Mouse (Mus musculus) subcutaneous adipose tissue, adult 2 months (tissue): ENCODE measurements around the gene Frem2. TPM values are rescaled to one million over a fixed set of nuclear protein-coding genes. Genes with fewer than 3 reads are reported as not detected.

ENCODE experiments used
- polyA plus RNA-seq: library from polyadenylated mRNA; depleted of rRNA; stranded (reverse); fragments of >200 nt; gene quantifications from 2 replicates; pipeline ENCODE4 v1.2.3, GENCODE M21; 2012; ENCODE audit warnings: low replicate concordance; rRNA removed

The Frem2 gene
- polyA plus RNA-seq = 0.24 and 7.5 TPM in 2 replicates

DNA sequence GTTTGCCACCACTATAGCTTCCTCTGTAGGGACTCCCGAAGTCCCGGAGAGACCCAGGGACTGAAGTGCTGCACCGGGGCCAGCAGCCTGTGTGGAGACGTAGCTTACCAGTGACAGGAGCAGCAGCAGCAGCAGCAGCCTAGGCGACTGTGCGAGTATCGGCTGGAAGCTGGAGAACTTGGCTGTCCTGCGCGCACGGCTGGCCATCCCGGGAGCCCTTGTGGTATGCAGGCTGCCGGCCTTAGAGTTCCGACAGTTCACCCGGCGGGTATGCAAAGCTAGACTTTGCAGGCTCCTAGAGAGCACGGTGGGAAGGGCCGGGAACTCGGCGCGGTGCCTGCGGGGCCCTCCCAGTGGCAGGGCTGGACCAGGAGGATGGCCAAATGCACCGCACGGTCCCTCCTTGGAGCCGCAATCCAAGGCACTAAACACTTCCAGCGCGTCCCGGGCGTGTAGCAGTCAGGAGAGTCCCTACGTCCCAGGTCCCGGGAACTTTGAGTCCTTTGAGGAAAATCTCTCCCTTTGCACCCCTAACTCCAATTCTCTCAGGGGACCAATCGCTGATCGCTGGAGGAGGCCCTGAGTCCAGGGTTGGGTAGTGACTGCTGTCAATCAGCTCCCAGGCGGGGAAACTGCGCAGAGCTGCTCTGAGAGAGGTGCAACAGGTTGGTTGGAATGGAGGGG, at the start of gene Frem2:
TSS of gene Frem2 (minus strand) at position 478 of the 684 bp plus-strand sequence.

DNA sequence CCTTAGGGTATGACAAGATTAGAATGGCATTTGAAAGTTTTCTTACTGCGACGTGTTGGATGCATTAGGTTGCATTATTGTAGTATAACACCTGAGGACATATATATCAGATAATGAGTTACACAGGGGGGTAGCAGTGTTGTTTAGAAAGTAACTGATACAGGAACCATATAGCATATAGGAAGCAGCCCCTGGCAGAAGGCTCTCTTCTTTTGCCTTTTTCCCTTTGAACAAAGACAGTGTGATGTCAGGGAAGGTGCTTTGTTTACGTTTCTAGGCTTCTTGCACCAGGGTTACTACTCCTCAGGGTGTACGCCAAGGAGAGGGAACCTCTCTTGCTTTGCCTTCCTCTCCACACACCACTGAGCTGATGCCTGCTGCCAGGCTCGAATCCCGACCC, 168.8 kb downstream of the Frem2 start, which contains the start of gene Stoml3:
TSS of gene Stoml3 (plus strand) at position 301 of the 400 bp plus-strand sequence.

Other genes starting within 250 kb of the Frem2 start
- 9.8 and 11.2 TPM in 2 replicates for gene Nhlrc3, start 194.0 kb downstream of the Frem2 start, polyA plus RNA-seq
- gene Proser1, start 193.7 kb downstream of the Frem2 start, polyA plus RNA-seq = 9.9 and 15.8 TPM in 2 replicates
- gene Stoml3, start 168.7 kb downstream of the Frem2 start, polyA plus RNA-seq = not detected in 2 replicates
- gene Gm10985, start 187.7 kb upstream of the Frem2 start, polyA plus RNA-seq = not detected in 2 replicates
- gene Ufm1, start 206.5 kb upstream of the Frem2 start, polyA plus RNA-seq = 21.4 and 29.6 TPM in 2 replicates